Mouse (Mus musculus) ES-E14 (cell line): ENCODE data around the gene Enox2. TPM values are rescaled to one million over a fixed set of nuclear protein-coding genes. Genes with fewer than 3 reads are reported as not detected.

Experiments used
- DNase-seq: peaks from one replicate; pipeline ENCODE4 v3.0.0-alpha.2; 2013; ENCODE audit warnings: low read depth, low spot score
- H3K27ac ChIP-seq: 2 replicates; pipeline ENCODE4 v1.5.1; 2012; ENCODE audit warnings: low read depth, mild to moderate bottlenecking, low read length, moderate library complexity, mixed read lengths; ENCODE audit not compliant: poor library complexity, insufficient read depth, severe bottlenecking
- H3K36me3 ChIP-seq: 2 replicates; pipeline ENCODE4 v1.6.1; 2012; ENCODE audit warnings: mild to moderate bottlenecking, low read length, moderate library complexity, mixed read lengths; ENCODE audit not compliant: control insufficient read depth, poor library complexity, insufficient read depth, severe bottlenecking
- H3K4me1 ChIP-seq, 2 experiments: fragments of 150-350 bp in 1 of 2; sonication (generic) in 1 of 2; 2 replicates each; pipeline ENCODE4 v1.6.1; 2012; ENCODE audit warnings: low read length in 2 of 2, mild to moderate bottlenecking in 1 of 2, mixed read lengths in 1 of 2; ENCODE audit not compliant: control insufficient read depth in 2 of 2, insufficient read depth in 2 of 2, poor library complexity in 1 of 2
- H3K4me3 ChIP-seq, 2 experiments: fragments of 150-350 bp in 1 of 2; sonication (generic) in 1 of 2; 2 replicates each; pipeline ENCODE4 v1.5.1; 2012; ENCODE audit warnings: low read length in 2 of 2, low read depth in 1 of 2, mild to moderate bottlenecking in 1 of 2, mixed read lengths in 1 of 2; ENCODE audit not compliant: insufficient read depth in 1 of 2, poor library complexity in 1 of 2, severe bottlenecking in 1 of 2
- H3K9ac ChIP-seq: 2 replicates; pipeline ENCODE4 v1.6.1; 2012; ENCODE audit warnings: low read depth, mild to moderate bottlenecking, low read length, mixed read lengths; ENCODE audit not compliant: poor library complexity, insufficient read depth, severe bottlenecking
- H3K9me3 ChIP-seq: fragments of 150-350 bp; sonication (generic); 2 replicates; pipeline ENCODE4 v1.6.1; 2012; ENCODE audit warnings: low read depth, mild to moderate bottlenecking, low read length; ENCODE audit not compliant: control insufficient read depth, insufficient read depth
- CHD2 ChIP-seq: IDR thresholded peaks from 2 replicates; pipeline ENCODE4 v1.6.1; 2014; ENCODE audit warnings: mild to moderate bottlenecking, low read depth, low read length, inconsistent platforms
- HCFC1 ChIP-seq: IDR thresholded peaks from 2 replicates; pipeline ENCODE4 v1.6.1; 2012; ENCODE audit warnings: low read length, inconsistent platforms, borderline replicate concordance; ENCODE audit not compliant: insufficient read depth
- MAFK ChIP-seq: IDR thresholded peaks from 2 replicates; pipeline ENCODE4 v1.6.1; 2014; ENCODE audit warnings: mild to moderate bottlenecking, low read depth, low read length, inconsistent platforms; ENCODE audit not compliant: insufficient read depth
- ZC3H11A ChIP-seq: IDR thresholded peaks from 2 replicates; pipeline ENCODE4 v1.6.1; 2012; ENCODE audit warnings: low read depth, mild to moderate bottlenecking, inconsistent platforms, low read length, borderline replicate concordance
- ZNF384 ChIP-seq: IDR thresholded peaks from 2 replicates; pipeline ENCODE4 v1.6.1; 2012; ENCODE audit warnings: low read depth, low read length, inconsistent platforms
- in situ Hi-C, 2 experiments: fragments of 600-800 bp; cut with MboI; formaldehyde crosslinking; loops; one replicate each; pipeline ENCODE4 v1.15.1; 2025; ENCODE audit warnings: low sequenced_read_pairs in 2 of 2, inconsistent platforms in 1 of 2; ENCODE audit not compliant: unreplicated experiment in 2 of 2
- total RNA-seq: library from RNA; depleted of rRNA; stranded (reverse); fragments of 300-350 nt; gene quantifications from 2 replicates; pipeline ENCODE4 v1.2.3, GENCODE M21; 2012

Gene Enox2
- total RNA-seq, 1 experiment: 5.2 TPM

GRCm38 (mm10) chrX:49181136-49181535 is 106.9 kb downstream of the Enox2 start:
- in situ Hi-C loops: no loop called here

GRCm38 (mm10) chrX:49178670-49179069 is 109.4 kb downstream of the Enox2 start:
- no peak for DNase-seq
- Histone ChIP-seq H3K9me3 (no peaks in the 10 kb centered on the region), H3K9ac (no peak overlapping the region), H3K27ac (no peak overlapping the region), H3K4me1 (no peaks in the 10 kb centered on the region), H3K4me3 (no peak overlapping the region), H3K36me3 (no peaks in the 10 kb centered on the region)
- TF ChIP-seq ZC3H11A (no peak), ZNF384 (no peak), MAFK (no peak), CHD2 (no peak)
- in situ Hi-C loops: no loop called here

More at GRCm38 (mm10) chrX:49181136-49181535, 106.9 kb downstream of the Enox2 start:
- no peak for DNase-seq
- H3K4me3 ChIP-seq: no peak overlapping the region
- no peak overlapping the region for H3K27ac ChIP-seq
- H3K4me1 ChIP-seq: no peaks in the 10 kb centered on the region
- no peak overlapping the region for H3K9ac ChIP-seq
- no peaks in the 10 kb centered on the region for H3K9me3 ChIP-seq
- TF ChIP-seq ZNF384 (no peak), HCFC1 (no peak), CHD2 (no peak), ZC3H11A (no peak), MAFK (no peak)
- no peaks in the 10 kb centered on the region for H3K36me3 ChIP-seq

GRCm38 (mm10) chrX:49154280-49154679 is 133.8 kb downstream of the Enox2 start:
- no peak overlapping the region for H3K9ac ChIP-seq
- in situ Hi-C loops: no loop called here
- H3K9me3 ChIP-seq: no peaks in the 10 kb centered on the region
- H3K27ac ChIP-seq: no peak overlapping the region
- no peak overlapping the region for H3K4me3 ChIP-seq
- TF ChIP-seq HCFC1 (no peak), ZNF384 (no peak), CHD2 (no peak), MAFK (no peak), ZC3H11A (no peak)
- no peaks in the 10 kb centered on the region for H3K36me3 ChIP-seq
- no peaks in the 10 kb centered on the region for H3K4me1 ChIP-seq
- DNase-seq: no peak

GRCm38 (mm10) chrX:49124774-49125429 is 163.2 kb downstream of the Enox2 start:
- Histone ChIP-seq H3K4me1 (no peaks in the 10 kb centered on the region), H3K27ac (no peak overlapping the region), H3K4me3 (no peak overlapping the region), H3K36me3 (no peaks in the 10 kb centered on the region), H3K9ac (no peak overlapping the region), H3K9me3 (no peaks in the 10 kb centered on the region)
- TF ChIP-seq HCFC1 (no peak), ZC3H11A (no peak)
- no peak for DNase-seq
- in situ Hi-C loops: no loop called here

- in situ Hi-C loops: no loop called here
- TF ChIP-seq MAFK: no peak
- TF ChIP-seq CHD2: no peak
- no peak for TF ChIP-seq ZC3H11A
- no peak for TF ChIP-seq ZNF384
- no peak for TF ChIP-seq HCFC1
- Histone ChIP-seq H3K4me3 (no peak overlapping the region), H3K4me1 (no peaks in the 10 kb centered on the region), H3K9ac (no peak overlapping the region), H3K27ac (no peak overlapping the region), H3K9me3 (no peaks in the 10 kb centered on the region), H3K36me3 (no peaks in the 10 kb centered on the region)
- DNase-seq: no peak
Measured at GRCm38 (mm10) chrX:49116465-49116864, 171.6 kb downstream of the Enox2 start.
